Mouse (Mus musculus): ENCODE data around the gene Ap5s1.

DNA sequence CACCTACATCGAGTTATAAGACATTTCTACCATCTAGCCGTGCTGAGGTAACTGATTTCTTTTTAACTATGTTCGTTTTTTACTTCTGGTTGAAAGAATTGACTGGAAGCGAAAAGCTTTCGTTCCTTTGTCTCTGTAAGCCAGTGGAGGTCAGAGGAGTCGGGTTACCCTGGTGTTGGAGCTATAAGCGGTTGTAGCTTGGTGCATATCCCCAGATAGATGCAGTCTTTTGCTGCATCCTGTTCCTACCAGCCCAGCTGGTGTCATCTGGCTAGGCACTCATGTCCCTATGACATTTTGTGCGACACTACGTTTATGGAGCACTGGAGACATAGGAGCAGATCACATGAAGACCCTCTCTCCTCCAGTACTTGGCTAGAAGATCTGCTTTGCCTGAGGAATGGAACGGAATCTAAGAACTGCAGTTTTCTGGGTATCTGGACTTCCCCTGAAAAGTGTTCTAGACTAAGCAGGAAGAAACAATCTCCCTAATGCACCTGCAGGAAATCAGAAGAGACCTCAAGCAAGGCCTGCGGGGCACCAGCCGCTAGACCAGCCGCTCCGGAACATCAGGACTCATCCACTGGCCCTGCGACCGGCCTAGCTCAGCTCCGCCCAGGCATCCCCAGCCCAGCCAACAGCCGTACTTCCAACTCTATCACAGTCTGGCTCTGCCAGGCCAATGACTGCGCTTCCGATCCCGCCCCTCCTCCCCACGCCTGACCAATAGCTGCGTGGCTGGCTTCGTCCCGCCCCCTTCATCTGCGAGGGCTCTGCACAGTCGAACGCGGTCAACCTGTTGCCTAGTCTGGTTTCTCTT is 26.6 kb downstream of the Ap5s1 start, which contains the start of gene Mavs:
- no peak for TF ChIP-seq POLR2AphosphoS2 (IDR thresholded peaks at IDR 0.05; ENCODE audit: low read depth, low read length)
- TF ChIP-seq POLR2A (IDR thresholded peaks at IDR 0.05; ENCODE audit: low read depth, low read length), result peak; percentile 95
- no peak for TF ChIP-seq CTCF (conservative IDR thresholded peaks at IDR 0.05 in 1 of 2, IDR thresholded peaks at IDR 0.05 in 1 of 2; ENCODE audit: low read depth in 2 of 2, low read length in 2 of 2)
- peak; percentile 85; the same call in 1 of the 2 replicates for TF ChIP-seq ZMIZ1 (IDR thresholded peaks at IDR 0.05; ENCODE audit: low read depth, low read length)
- TF ChIP-seq EP300 (IDR thresholded peaks at IDR 0.05; ENCODE audit: low read length), result no peak
- no peak for TF ChIP-seq MAFK (IDR thresholded peaks at IDR 0.05; ENCODE audit: insufficient replicate concordance, low read length)
- no peak for TF ChIP-seq BHLHE40 (IDR thresholded peaks at IDR 0.05; ENCODE audit: low read depth, low read length)
- TF ChIP-seq ELF1 (IDR thresholded peaks at IDR 0.05; ENCODE audit: low read depth, low read length), result peak; percentile 72
- no peak for TF ChIP-seq E2F4 (IDR thresholded peaks at IDR 0.05; ENCODE audit: insufficient replicate concordance, low read depth, low read length)
- no peak; the same call in 1 of the 2 replicates for TF ChIP-seq SIN3A (IDR thresholded peaks at IDR 0.05; ENCODE audit: low read length)

All from CH12.LX (cell line).